Mouse (Mus musculus): ENCODE measurements around the gene Nup210. TPM values are rescaled to one million over a fixed set of nuclear protein-coding genes. Genes with fewer than 3 reads are reported as not detected.

Nup210 gene
- total RNA-seq, 2 experiments from 2014 or later: 18.8 to 31.7 TPM

DNA sequence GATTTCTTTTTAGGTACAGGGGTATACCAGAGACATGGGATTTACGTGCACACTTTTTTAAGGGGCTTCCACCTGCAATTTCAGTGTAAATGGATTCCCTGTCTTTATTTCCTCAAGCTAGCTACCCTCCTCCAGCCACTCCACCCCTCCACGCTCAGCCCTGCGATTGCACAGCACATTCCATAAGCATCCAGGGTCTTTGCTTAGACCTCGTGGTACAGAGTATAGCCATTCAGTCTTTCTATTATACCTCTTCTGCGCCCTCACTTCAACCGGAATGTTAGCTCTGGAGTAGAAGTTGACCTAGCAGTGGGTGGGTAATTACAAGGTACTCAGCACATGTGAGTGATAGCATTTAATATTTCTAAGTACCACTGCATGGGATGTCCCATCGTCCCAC lies 115.1 kb downstream of the Nup210 start:
- no peak for TF ChIP-seq CTCF (IDR thresholded peaks at IDR 0.05)
- intact Hi-C loops (cut with DNase I): no loop called here
- Histone ChIP-seq H3K27ac (no peak overlapping the region), H3K4me3 (no peak overlapping the region)
- DNase-seq: no peak

DNA sequence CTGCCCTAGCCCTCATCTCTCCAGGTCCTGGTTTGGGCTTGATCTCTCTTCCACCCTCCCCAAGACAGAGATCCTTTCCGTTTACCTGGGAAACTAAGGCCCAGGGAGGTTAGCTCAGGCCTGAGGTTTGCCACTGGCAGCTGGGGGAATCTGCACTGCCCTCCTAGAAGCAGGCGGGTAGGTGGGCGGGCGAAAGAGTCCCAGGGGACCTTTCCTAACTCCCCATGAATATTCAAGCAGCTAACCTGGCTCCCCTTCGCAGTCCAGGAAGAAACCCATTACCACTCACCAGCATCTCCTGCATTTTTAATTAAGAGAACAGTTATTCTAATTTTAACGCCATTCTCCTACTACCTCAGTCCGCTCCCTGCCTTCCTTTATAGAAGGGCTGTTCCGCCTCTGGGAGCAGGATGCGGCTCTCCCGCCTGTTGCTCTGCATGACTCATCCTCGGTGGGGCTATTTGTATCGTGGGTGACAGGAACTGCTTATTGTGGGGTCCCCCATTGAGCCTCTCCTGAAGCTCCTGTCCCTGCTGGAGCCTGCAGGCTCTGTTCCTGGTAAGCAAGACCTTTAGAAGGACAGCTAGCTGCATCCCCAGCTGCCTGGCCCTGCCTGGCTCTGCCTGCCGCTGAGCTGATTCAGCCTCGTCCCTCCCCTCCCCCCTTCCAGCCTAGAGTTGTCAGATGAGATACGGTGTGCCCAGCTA lies 115.7 kb downstream of the Nup210 start:
- no peak overlapping the region for H3K4me3 ChIP-seq
- intact Hi-C loops (cut with DNase I): no loop called here

DNA sequence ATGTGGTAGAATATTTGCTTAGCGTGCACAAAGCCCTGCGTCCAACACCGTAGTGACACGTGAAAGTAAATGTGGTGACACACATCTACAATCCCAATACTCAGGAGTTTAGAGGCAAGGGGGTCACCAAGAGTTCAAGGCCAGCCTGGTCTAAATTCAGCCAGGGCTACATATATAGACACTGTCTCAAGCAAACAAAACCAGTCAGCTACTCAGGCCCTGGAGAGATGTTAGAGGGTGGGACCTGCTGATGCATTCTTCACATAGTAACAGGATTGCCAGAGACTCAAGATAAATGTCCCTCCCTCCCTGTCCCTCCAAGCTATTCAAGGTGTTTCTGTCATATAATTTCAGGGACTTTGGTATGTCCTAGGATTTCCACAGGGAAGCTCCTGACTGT lies 117.5 kb downstream of the Nup210 start:
- no peak overlapping the region for H3K27ac ChIP-seq
- DNase-seq: no peak
- intact Hi-C loops (cut with DNase I): no loop called here
- no peak for TF ChIP-seq CTCF (IDR thresholded peaks at IDR 0.05)
- H3K4me3 ChIP-seq: no peak overlapping the region

More for the DNA sequence above, 115.7 kb downstream of the Nup210 start:
- no peak for TF ChIP-seq CTCF (IDR thresholded peaks at IDR 0.05)
- no peak for DNase-seq
- H3K27ac ChIP-seq: no peak overlapping the region

DNA sequence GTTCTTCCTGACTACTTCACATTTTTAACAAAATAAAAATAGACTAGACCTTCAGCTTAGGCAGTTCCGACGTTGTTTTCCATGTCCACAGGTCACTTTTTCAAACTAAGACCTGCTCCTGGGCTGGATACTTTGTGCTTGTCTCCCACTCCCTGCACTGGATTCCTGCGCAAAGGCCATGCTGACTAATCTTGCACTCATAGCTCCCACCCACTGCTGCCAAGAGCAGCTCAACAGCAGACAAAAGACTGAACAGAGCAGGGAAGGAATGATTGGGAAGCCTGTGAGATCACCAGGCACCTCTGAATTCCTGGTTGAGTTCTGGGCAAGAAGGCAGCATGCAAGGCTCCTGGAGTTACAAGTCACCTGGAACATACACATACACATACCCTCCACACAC lies 119.6 kb downstream of the Nup210 start:
- DNase-seq: no peak
- H3K27ac ChIP-seq: no peak overlapping the region
- intact Hi-C loops (cut with DNase I): no loop called here
- TF ChIP-seq CTCF (IDR thresholded peaks at IDR 0.05): no peak
- H3K4me3 ChIP-seq: no peak overlapping the region

DNA sequence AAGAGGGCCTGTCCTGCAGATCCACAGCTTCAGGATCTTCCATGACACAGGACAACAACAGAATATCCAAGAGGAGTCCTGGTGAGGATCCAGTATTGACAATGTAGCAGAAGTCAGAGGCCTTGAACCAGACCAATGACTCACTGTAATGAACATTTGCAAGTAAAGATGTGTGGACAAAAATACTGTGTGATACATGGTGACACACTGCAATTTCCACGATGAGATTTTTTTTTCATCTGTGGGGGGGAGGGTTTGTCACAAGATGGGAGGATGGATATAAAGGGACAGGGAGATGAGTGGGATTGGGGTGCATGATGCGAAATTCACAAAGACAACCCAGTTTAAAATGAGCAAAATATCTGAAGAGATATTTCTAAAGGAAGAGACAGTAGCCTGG lies 120.4 kb downstream of the Nup210 start:
- DNase-seq: no peak
- intact Hi-C loops (cut with DNase I): no loop called here
- Histone ChIP-seq H3K27ac (no peak overlapping the region), H3K4me3 (no peak overlapping the region)
- TF ChIP-seq CTCF (IDR thresholded peaks at IDR 0.05): no peak

DNA sequence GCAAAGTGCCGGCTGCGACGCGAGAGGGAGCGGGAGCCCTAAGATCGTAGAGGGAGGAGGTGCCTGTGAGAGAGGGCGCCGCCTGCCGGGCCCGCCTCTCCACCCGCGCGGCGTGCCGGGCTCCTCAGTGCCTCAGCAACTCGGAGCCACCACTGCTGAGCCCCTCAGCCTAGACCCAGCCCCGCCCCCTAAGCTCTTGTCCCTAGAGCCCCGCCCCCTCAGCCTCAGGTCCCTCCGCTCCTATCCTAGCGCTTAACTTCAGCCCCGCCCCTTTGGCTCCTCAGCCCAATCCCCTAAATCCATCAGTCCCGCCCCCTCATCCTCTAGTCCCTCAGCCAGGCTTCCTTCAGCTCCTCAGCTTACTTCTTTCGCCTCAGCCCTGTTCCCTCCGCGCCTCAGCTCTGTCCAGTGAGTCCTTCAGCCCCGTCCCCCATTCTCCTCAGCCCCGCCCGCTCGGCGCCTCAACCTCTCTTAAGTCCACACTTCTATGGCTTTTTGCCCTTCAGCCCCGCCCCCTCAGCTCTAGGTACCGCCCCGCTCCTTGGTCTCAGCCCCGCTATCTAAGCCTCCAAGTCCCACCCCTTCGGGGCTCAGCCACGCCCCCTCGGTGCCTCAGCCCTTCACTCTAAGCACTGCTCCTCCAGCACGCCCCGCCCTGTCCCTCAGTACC lies 127.8 kb downstream of the Nup210 start, which contains the start of gene Iqsec1:
Iqsec1 (minus strand) TSS at position 38 of the 670 bp plus-strand sequence.
- peak within 1 kb of the TSS; percentile 80 for H3K4me3 ChIP-seq
- intact Hi-C loops (cut with DNase I): no loop called here
- peak within 1 kb of the TSS; percentile 24; the same call in 1 of the 2 replicates for H3K27ac ChIP-seq
- DNase-seq: peak; percentile 81
- TF ChIP-seq CTCF (IDR thresholded peaks at IDR 0.05): peak; percentile 63

DNA sequence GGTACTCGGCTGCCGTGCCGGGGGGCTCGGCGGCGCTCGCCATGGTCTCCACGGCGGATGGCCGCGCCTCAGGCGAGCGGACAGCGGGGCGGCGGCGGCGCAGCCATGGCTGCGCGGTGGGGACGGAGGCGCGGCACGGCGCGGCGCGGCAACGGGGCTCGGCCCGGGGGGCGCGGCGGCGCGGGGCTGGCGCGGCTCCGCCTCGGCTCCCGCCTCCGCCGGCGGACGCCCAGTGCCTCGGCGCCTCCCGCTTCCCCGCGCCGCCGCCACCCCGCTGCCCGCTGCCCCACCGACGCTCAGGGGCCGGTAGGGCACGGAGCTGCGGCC lies 128.4 kb downstream of the Nup210 start:
- intact Hi-C loops (cut with DNase I): no loop called here
- no peak for DNase-seq
- no peak overlapping the region; the same call in 1 of the 2 replicates for H3K27ac ChIP-seq
- H3K4me3 ChIP-seq: peak overlapping the region; percentile 80
- no peak for TF ChIP-seq CTCF (IDR thresholded peaks at IDR 0.05)

DNA sequence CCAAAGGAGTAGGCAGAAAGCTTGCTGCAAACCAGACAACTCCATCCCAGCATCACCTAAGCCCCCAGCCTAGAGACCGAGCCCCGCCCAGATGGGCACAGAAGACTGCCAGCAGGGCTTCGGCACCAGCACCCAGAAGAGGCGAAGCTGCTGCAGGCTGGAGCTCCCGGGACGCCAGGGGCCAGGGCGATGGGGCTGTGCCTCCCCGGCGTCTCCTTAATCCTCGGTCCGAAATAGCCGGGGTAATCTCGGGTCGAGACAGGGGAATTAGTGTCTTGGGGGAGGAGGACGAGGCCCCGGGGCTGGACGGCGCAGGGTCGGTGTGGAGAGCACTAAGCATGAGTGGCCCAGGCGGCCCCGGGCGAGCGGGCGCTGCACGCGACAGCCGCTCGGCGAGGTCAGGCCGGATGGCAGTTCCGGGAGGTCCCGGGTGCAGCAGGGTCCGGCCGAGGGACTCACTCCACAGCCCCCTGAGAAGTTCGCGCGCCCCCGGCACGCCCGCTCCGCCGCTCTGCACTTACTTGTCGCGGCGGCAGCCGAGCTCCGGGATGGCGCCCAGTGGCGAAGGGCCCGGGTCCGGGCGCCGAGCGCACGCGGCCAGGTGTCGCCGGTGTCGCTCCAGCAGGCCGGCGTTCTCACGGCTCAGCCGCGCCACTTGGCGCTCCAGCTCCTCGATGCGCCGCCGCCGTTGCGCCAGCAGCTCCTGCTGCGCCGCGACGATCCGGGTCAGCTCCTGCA lies 128.9 kb downstream of the Nup210 start:
- no peak for TF ChIP-seq CTCF (IDR thresholded peaks at IDR 0.05)
- Histone ChIP-seq H3K27ac (peak overlapping the region; percentile 24; the same call in 1 of the 2 replicates), H3K4me3 (peak overlapping the region; percentile 80)
- DNase-seq: peak; percentile 55
- intact Hi-C loops (cut with DNase I): no loop called here

DNA sequence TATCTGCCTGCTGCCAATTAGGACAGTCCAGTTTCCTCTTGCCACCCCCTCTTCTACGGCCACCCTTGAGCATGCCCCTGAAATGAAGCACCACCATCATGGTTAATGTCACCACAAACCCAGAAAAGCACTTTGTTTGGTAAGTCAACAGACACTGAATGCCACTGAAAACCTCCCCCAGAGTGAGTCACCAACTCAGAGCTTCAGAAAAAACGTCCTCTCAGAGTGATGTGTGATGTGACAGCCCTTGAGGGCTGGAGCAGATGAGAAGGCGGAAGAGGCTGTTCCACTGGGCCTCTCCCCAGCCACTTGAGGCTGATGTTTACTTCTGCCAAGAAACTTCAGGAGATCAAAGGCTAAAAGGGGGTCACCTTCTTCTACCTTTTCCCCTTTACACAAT lies 132.5 kb downstream of the Nup210 start:
- Histone ChIP-seq H3K4me3 (no peak overlapping the region), H3K27ac (no peak overlapping the region)
- DNase-seq: no peak
- intact Hi-C loops (cut with DNase I): no loop called here
- no peak for TF ChIP-seq CTCF (IDR thresholded peaks at IDR 0.05)

DNA sequence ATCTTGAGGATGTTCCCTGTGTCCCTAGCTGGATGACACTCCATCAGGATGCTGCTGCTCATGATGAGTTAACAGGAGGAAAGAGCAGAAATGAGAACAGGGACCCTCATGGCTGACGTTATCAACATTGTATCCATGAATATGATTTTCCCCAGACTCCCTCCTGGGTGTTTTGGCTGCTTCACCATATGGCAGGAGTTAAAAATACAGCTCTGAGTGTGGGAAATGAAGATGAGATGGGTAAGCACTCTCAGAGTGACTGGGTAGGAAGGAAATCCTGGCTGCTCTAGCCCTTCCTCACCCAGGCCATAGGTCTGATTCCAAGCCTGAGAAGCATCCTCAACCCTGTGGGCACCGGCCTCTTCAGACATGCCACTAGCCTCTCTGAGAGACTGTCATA lies 142.3 kb downstream of the Nup210 start:
- intact Hi-C loops (cut with DNase I): no loop called here
- Histone ChIP-seq H3K4me3 (no peak overlapping the region), H3K27ac (no peak overlapping the region)
- TF ChIP-seq CTCF (IDR thresholded peaks at IDR 0.05): no peak
- DNase-seq: no peak

DNA sequence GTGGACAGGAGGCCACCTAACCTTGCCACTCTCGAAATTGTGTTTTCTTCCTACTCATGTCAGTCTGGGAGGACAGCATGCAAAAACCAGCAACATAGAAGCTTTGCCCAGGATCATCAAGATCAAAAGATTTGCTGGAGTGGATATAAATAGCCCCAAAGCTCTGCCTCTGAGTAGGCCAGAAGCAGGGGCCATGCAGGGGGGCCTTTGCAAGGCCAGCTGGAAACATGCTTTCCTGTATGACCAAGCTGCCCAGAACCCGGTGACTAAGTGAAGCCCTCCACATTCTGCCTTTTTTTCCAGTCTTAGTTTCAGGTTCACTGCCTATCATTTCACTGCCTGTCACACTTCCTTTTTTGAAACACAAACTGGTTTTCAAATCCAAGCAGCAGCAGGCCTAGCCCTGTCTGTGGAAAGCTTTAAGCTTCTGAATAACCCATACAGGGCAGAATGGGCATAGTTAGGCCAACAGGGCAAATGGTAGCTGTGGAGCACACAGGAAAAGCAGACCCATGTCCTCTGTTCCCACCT lies 147.2 kb downstream of the Nup210 start:
- intact Hi-C loops (cut with DNase I): no loop called here
- H3K27ac ChIP-seq: no peak overlapping the region
- no peak for TF ChIP-seq CTCF (IDR thresholded peaks at IDR 0.05)
- no peak overlapping the region for H3K4me3 ChIP-seq
- no peak for DNase-seq

Other genes starting within 250 kb of the Nup210 start
- 100 to 1,000 TPM in 1 of 2 experiments, 10 to 100 TPM in 1; 63.8 to 111 TPM for gene Iqsec1, start 128.1 kb downstream of the Nup210 start, total RNA-seq (2021)
- gene Hdac11, start 39.8 kb upstream of the Nup210 start, total RNA-seq (2021): 1 to 10 TPM; 5.1 to 6.5 TPM
- 10 to 100 TPM; 43.6 to 64.7 TPM for gene Fbln2, start 95.6 kb upstream of the Nup210 start, total RNA-seq (2021)